Mouse (Mus musculus): ENCODE measurements around the gene Defb25. TPM values are rescaled to one million over a fixed set of nuclear protein-coding genes. Genes with fewer than 3 reads are reported as not detected.

Gene Defb25
- polyA plus RNA-seq, 1 experiment, result not detected

- TF ChIP-seq POLR2A (IDR thresholded peaks at IDR 0.05; ENCODE audit: insufficient read depth, low read depth, low read length) (no peak), CTCF (IDR thresholded peaks at IDR 0.05; ENCODE audit: insufficient read depth, low read depth, low read length) (no peak)
- Histone ChIP-seq H3K4me1 (ENCODE audit: control insufficient read depth, insufficient read depth, low read length) (no peaks in the 10 kb centered on the region), H3K4me3 (ENCODE audit: insufficient read depth, low read depth, low read length) (no peak overlapping the region), H3K27ac (ENCODE audit: insufficient read depth, low read depth, low read length) (no peak overlapping the region)
- 64% methylated on average over 5 of the region's 5 CpGs for WGBS
Measured at GRCm38 (mm10) chr2:152617374-152617773, 5.5 kb downstream of the Defb25 start.

- 84% methylated on average over 6 of the region's 6 CpGs for WGBS
- H3K27ac ChIP-seq (ENCODE audit: insufficient read depth, low read depth, low read length), result no peak overlapping the region
- no peak overlapping the region for H3K4me3 ChIP-seq (ENCODE audit: insufficient read depth, low read depth, low read length)
- H3K4me1 ChIP-seq (ENCODE audit: control insufficient read depth, insufficient read depth, low read length), result no peaks in the 10 kb centered on the region
- TF ChIP-seq CTCF (IDR thresholded peaks at IDR 0.05; ENCODE audit: insufficient read depth, low read depth, low read length) (no peak), POLR2A (IDR thresholded peaks at IDR 0.05; ENCODE audit: insufficient read depth, low read depth, low read length) (no peak)
Measured at GRCm38 (mm10) chr2:152616470-152616869, 6.4 kb downstream of the Defb25 start.

GRCm38 (mm10) chr2:152615563-152615962 lies 7.3 kb downstream of the Defb25 start:
- H3K27ac ChIP-seq (ENCODE audit: insufficient read depth, low read depth, low read length), result no peak overlapping the region
- H3K4me3 ChIP-seq (ENCODE audit: insufficient read depth, low read depth, low read length), result no peak overlapping the region
- WGBS, result 12% methylated on average over 7 of the region's 7 CpGs
- no peaks in the 10 kb centered on the region for H3K4me1 ChIP-seq (ENCODE audit: control insufficient read depth, insufficient read depth, low read length)
- TF ChIP-seq CTCF (IDR thresholded peaks at IDR 0.05; ENCODE audit: insufficient read depth, low read depth, low read length) (peak; percentile 38; the same call in 1 of the 2 replicates), POLR2A (IDR thresholded peaks at IDR 0.05; ENCODE audit: insufficient read depth, low read depth, low read length) (no peak)

GRCm38 (mm10) chr2:152612193-152612592 lies 10.7 kb downstream of the Defb25 start:
- H3K27ac ChIP-seq (ENCODE audit: insufficient read depth, low read depth, low read length), result no peak overlapping the region
- no peaks in the 10 kb centered on the region for H3K4me1 ChIP-seq (ENCODE audit: control insufficient read depth, insufficient read depth, low read length)
- WGBS, result 43% methylated on average over 7 of the region's 8 CpGs
- H3K4me3 ChIP-seq (ENCODE audit: insufficient read depth, low read depth, low read length), result no peak overlapping the region
- TF ChIP-seq POLR2A (IDR thresholded peaks at IDR 0.05; ENCODE audit: insufficient read depth, low read depth, low read length), result no peak

GRCm38 (mm10) chr2:152608719-152609118 lies 14.1 kb downstream of the Defb25 start:
- no peak overlapping the region for H3K4me3 ChIP-seq (ENCODE audit: insufficient read depth, low read depth, low read length)
- no peaks in the 10 kb centered on the region for H3K4me1 ChIP-seq (ENCODE audit: control insufficient read depth, insufficient read depth, low read length)
- H3K27ac ChIP-seq (ENCODE audit: insufficient read depth, low read depth, low read length), result no peak overlapping the region
- WGBS, result 91% methylated on average over 1 of the region's 1 CpGs
- no peak for TF ChIP-seq CTCF (IDR thresholded peaks at IDR 0.05; ENCODE audit: insufficient read depth, low read depth, low read length)
- TF ChIP-seq POLR2A (IDR thresholded peaks at IDR 0.05; ENCODE audit: insufficient read depth, low read depth, low read length), result no peak

- WGBS, result 78% methylated on average over 6 of the region's 6 CpGs
- Histone ChIP-seq H3K27ac (ENCODE audit: insufficient read depth, low read depth, low read length) (no peak overlapping the region), H3K4me3 (ENCODE audit: insufficient read depth, low read depth, low read length) (no peak overlapping the region), H3K4me1 (ENCODE audit: control insufficient read depth, insufficient read depth, low read length) (no peaks in the 10 kb centered on the region)
- TF ChIP-seq POLR2A (IDR thresholded peaks at IDR 0.05; ENCODE audit: insufficient read depth, low read depth, low read length), result no peak
- no peak for TF ChIP-seq CTCF (IDR thresholded peaks at IDR 0.05; ENCODE audit: insufficient read depth, low read depth, low read length)
Measured at GRCm38 (mm10) chr2:152607746-152608145, 15.1 kb downstream of the Defb25 start.

- H3K4me3 ChIP-seq (ENCODE audit: insufficient read depth, low read depth, low read length), result no peak within 1 kb of the TSS
- no peak within 1 kb of the TSS for H3K27ac ChIP-seq (ENCODE audit: insufficient read depth, low read depth, low read length)
- TF ChIP-seq POLR2A (IDR thresholded peaks at IDR 0.05; ENCODE audit: insufficient read depth, low read depth, low read length) (no peak), CTCF (IDR thresholded peaks at IDR 0.05; ENCODE audit: insufficient read depth, low read depth, low read length) (0 out of 2 replicates have a peak, but pooled peaks have one; percentile 26)
- 81% methylated on average over 15 of the region's 15 CpGs for WGBS
- H3K4me1 ChIP-seq (ENCODE audit: control insufficient read depth, insufficient read depth, low read length), result no peaks in the 10 kb centered on the region
Measured at GRCm38 (mm10) chr2:152604057-152604456, 18.8 kb downstream of the Defb25 start, which contains the start of gene Defb36. Gene Defb36 (plus strand): TSS chr2:152604327.

- TF ChIP-seq POLR2A (IDR thresholded peaks at IDR 0.05; ENCODE audit: insufficient read depth, low read depth, low read length), result no peak
- TF ChIP-seq CTCF (IDR thresholded peaks at IDR 0.05; ENCODE audit: insufficient read depth, low read depth, low read length), result 0 out of 2 replicates have a peak, but pooled peaks have one; percentile 19
- no peak overlapping the region for H3K4me3 ChIP-seq (ENCODE audit: insufficient read depth, low read depth, low read length)
- 78% methylated on average over 4 of the region's 4 CpGs for WGBS
- no peaks in the 10 kb centered on the region for H3K4me1 ChIP-seq (ENCODE audit: control insufficient read depth, insufficient read depth, low read length)
- H3K27ac ChIP-seq (ENCODE audit: insufficient read depth, low read depth, low read length), result no peak overlapping the region
Measured at GRCm38 (mm10) chr2:152601275-152601960, 21.4 kb downstream of the Defb25 start.

GRCm38 (mm10) chr2:152600076-152600475 lies 22.8 kb downstream of the Defb25 start:
- TF ChIP-seq POLR2A (IDR thresholded peaks at IDR 0.05; ENCODE audit: insufficient read depth, low read depth, low read length) (no peak), CTCF (IDR thresholded peaks at IDR 0.05; ENCODE audit: insufficient read depth, low read depth, low read length) (no peak)
- Histone ChIP-seq H3K4me3 (ENCODE audit: insufficient read depth, low read depth, low read length) (no peak overlapping the region), H3K4me1 (ENCODE audit: control insufficient read depth, insufficient read depth, low read length) (no peaks in the 10 kb centered on the region), H3K27ac (ENCODE audit: insufficient read depth, low read depth, low read length) (no peak overlapping the region)
- WGBS, result 91% methylated on average over 6 of the region's 6 CpGs

All from olfactory bulb, adult 2 months (tissue).